Mouse (Mus musculus): ENCODE results near the gene Syce3. TPM values are rescaled to one million over a fixed set of nuclear protein-coding genes. Genes with fewer than 3 reads are reported as not detected.

Syce3 gene
- total RNA-seq, 1 experiment from 2014 or later, result not detected

Other genes with a start within 250 kb of the Syce3 start
- gene Plxnb2, start 229.7 kb downstream of the Syce3 start, total RNA-seq (2017), result 15.7 and 18.9 TPM in 2 replicates
- 14.3 and 14.5 TPM in 2 replicates for gene Dennd6b, start 214.0 kb downstream of the Syce3 start, total RNA-seq (2017)
- 40.1 and 41.9 TPM in 2 replicates for gene Ppp6r2, start 198.9 kb downstream of the Syce3 start, total RNA-seq (2017)
- gene Sbf1, start 95.2 kb downstream of the Syce3 start, total RNA-seq (2017), result 116 and 134 TPM in 2 replicates
- not detected in 2 replicates for gene Adm2, start 87.8 kb downstream of the Syce3 start, total RNA-seq (2017)
- gene Miox, start 76.1 kb downstream of the Syce3 start, total RNA-seq (2017), result not detected in 2 replicates
- 30.7 and 41.3 TPM in 2 replicates for gene Lmf2, start 54.8 kb downstream of the Syce3 start, total RNA-seq (2017)
- 75.0 and 93.6 TPM in 2 replicates for gene Ncaph2, start 54.8 kb downstream of the Syce3 start, total RNA-seq (2017)
- 5.4 and 7.2 TPM in 2 replicates for gene Sco2, start 36.7 kb downstream of the Syce3 start, total RNA-seq (2017)
- gene Tymp, start 33.5 kb downstream of the Syce3 start, total RNA-seq (2017), result 0.23 and 0.86 TPM in 2 replicates
- gene Odf3b, start 31.2 kb downstream of the Syce3 start, total RNA-seq (2017), result not detected in 2 replicates
- gene Klhdc7b, start 25.6 kb downstream of the Syce3 start, total RNA-seq (2017), result not detected in 2 replicates
- 6.3 and 6.8 TPM in 2 replicates for gene Cpt1b, start 15.4 kb upstream of the Syce3 start, total RNA-seq (2017)
- gene C730034F03Rik, start 19.1 kb upstream of the Syce3 start, total RNA-seq (2017), result 32.0 TPM in 2 replicates
- gene Gm44502, start 19.2 kb upstream of the Syce3 start, total RNA-seq (2017), result 1.1 and 1.3 TPM in 2 replicates
- 108 and 124 TPM in 2 replicates for gene Chkb, start 19.4 kb upstream of the Syce3 start, total RNA-seq (2017)
- not detected in 2 replicates for gene Mapk8ip2, start 43.4 kb upstream of the Syce3 start, total RNA-seq (2017)
- 13.3 and 14.2 TPM in 2 replicates for gene Arsa, start 66.9 kb upstream of the Syce3 start, total RNA-seq (2017)
- 0.37 TPM in 1 of 2 replicates, not detected in the other for gene Shank3, start 89.1 kb upstream of the Syce3 start, total RNA-seq (2017)
- not detected in 2 replicates for gene Acr, start 157.8 kb upstream of the Syce3 start, total RNA-seq (2017)
- 1.7 TPM in 1 of 2 replicates, not detected in the other for gene Rabl2, start 181.4 kb upstream of the Syce3 start, total RNA-seq (2017)

Data from neutrophil, adult 5-6 weeks (primary cell).